Mouse (Mus musculus): ENCODE measurements around the gene Pced1a. TPM values are rescaled to one million over a fixed set of nuclear protein-coding genes. Genes with fewer than 3 reads are reported as not detected.

Gene Pced1a
- total and polyA plus RNA-seq, 3 experiments = 11.6 to 17.1 (median 15.3) TPM

DNA sequence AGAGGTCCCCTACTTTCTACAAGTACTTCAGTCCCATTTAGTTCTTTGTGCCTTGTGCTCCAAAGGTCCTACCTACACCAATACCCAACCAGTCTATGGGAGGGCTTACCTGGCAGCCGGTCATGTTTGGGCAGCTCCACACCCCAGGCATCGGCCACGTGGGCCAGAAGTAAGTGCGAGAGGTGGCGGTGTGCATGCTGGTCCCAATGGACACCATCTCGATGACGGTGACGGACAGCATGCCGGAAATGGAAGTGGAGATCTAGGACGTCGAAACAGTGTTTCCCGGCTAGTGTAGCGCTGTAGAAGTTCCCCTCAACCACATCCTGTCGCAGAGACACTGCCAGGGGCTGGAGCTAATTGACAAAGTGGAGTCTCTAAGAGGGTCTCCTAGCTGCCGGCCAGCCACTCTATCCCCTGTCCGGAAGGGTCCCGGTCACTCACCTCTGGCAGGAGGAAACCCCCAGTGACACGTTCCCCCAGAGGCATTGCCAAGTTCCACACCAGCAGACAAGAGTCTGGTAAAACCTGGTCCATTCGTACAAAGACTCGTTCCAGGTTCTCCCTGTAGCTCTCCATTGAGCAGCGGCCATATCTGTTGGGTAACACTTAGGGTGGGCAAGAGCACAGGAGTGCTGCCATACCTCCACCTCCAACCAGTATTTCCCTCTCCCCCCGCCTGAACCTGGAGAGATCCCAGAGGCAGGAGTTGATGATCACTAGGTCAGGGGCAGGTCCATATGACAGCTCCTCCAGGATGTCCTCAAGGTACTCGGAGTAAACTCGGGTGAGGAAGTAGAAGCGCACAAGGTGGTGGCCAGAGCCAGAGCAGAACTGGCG, 2.5 kb downstream of the Pced1a start:
- Histone ChIP-seq H3K9me3 (replicated peaks; ENCODE audit: low read length) (no peaks in the 10 kb centered on the region), H3K4me2 (ENCODE audit: insufficient read depth, low read depth, poor library complexity, severe bottlenecking) (no peak overlapping the region), H3K27me3 (replicated peaks) (no peaks in the 10 kb centered on the region), H3K36me3 (replicated peaks in 1 of 2; ENCODE audit: control insufficient read depth in 1 of 2, insufficient read depth in 1 of 2, low read length in 1 of 2) (peaks cover 30 to 60% of the 10 kb centered on the region in 2 experiments), H3K4me1 (ENCODE audit: control insufficient read depth in 1 of 2, insufficient read depth in 2 of 2) (peaks cover 14 to 46% of the 10 kb centered on the region in 2 experiments), H3K4me3 (replicated peaks in 1 of 3; ENCODE audit: low read depth in 2 of 3, low read length in 2 of 3, poor library complexity in 1 of 3) (no peak overlapping the region), H3K79me2 (replicated peaks; ENCODE audit: control insufficient read depth, extremely low read depth, insufficient read depth, poor library complexity, severe bottlenecking) (peaks cover 23% of the 10 kb centered on the region), H3K9ac (ENCODE audit: insufficient read depth, low read depth) (no peak overlapping the region), H3K27ac (ENCODE audit: insufficient read depth, low read depth) (no peak overlapping the region)
- dilution Hi-C loops (cut with MboI; ENCODE audit: extremely low pct_ligation_motif_present, extremely low pct_unique_long_range_greater_than_20kb, low sequenced_read_pairs) = no loop called here
- no peak for TF ChIP-seq PAX5 (IDR thresholded peaks at IDR 0.05; ENCODE audit: low read length)
- TF ChIP-seq IRF4 (IDR thresholded peaks at IDR 0.05; ENCODE audit: low read depth, low read length) = no peak
- no peak for TF ChIP-seq MEF2A (IDR thresholded peaks at IDR 0.05; ENCODE audit: borderline replicate concordance, low read depth, low read length)
- TF ChIP-seq RAD21 (IDR thresholded peaks at IDR 0.05; ENCODE audit: low read depth, low read length) = no peak
- TF ChIP-seq CTCF (conservative IDR thresholded peaks at IDR 0.05 in 1 of 2, IDR thresholded peaks at IDR 0.05 in 1 of 2; ENCODE audit: low read depth in 2 of 2, low read length in 2 of 2) = no peak
- TF ChIP-seq POLR2A (IDR thresholded peaks at IDR 0.05; ENCODE audit: low read depth, low read length) = no peak
- no peak for TF ChIP-seq MYC (IDR thresholded peaks at IDR 0.05; ENCODE audit: low read depth, low read length)
- TF ChIP-seq MAFK (IDR thresholded peaks at IDR 0.05; ENCODE audit: insufficient replicate concordance, low read length) = no peak
- TF ChIP-seq JUND (conservative IDR thresholded peaks at IDR 0.05; ENCODE audit: low read depth, low read length) = no peak
- no peak for TF ChIP-seq CHD1 (IDR thresholded peaks at IDR 0.05; ENCODE audit: low read depth, low read length)
- TF ChIP-seq BHLHE40 (IDR thresholded peaks at IDR 0.05; ENCODE audit: low read depth, low read length) = no peak
- in situ Hi-C loops (cut with MboI; ENCODE audit: low pct_ligation_motif_present, low pct_unique_long_range_greater_than_20kb, low sequenced_read_pairs) = no loop called here
- DNase-seq (ENCODE audit: extremely low read depth) = no peak

- no peaks in the 10 kb centered on the region for H3K27me3 ChIP-seq (replicated peaks)
- no peak overlapping the region; the same call in 1 of the 2 replicates for H3K27ac ChIP-seq (ENCODE audit: insufficient read depth, low read depth)
- peaks cover 2% of the 10 kb centered on the region for H3K9me3 ChIP-seq (replicated peaks; ENCODE audit: low read length)
- H3K4me1 ChIP-seq (ENCODE audit: control insufficient read depth in 1 of 2, insufficient read depth in 2 of 2) = peaks cover 13 to 44% of the 10 kb centered on the region in 2 experiments
- no peak overlapping the region for H3K4me3 ChIP-seq (replicated peaks in 1 of 3; ENCODE audit: low read depth in 2 of 3, low read length in 2 of 3, poor library complexity in 1 of 3)
- DNase-seq (ENCODE audit: extremely low read depth) = peak; percentile 42
- dilution Hi-C loops (cut with MboI; ENCODE audit: extremely low pct_ligation_motif_present, extremely low pct_unique_long_range_greater_than_20kb, low sequenced_read_pairs) (no loop called here), in situ Hi-C loops (cut with MboI; ENCODE audit: low pct_ligation_motif_present, low pct_unique_long_range_greater_than_20kb, low sequenced_read_pairs) (no loop called here)
- H3K36me3 ChIP-seq (replicated peaks in 1 of 2; ENCODE audit: control insufficient read depth in 1 of 2, insufficient read depth in 1 of 2, low read length in 1 of 2) = peaks cover 5 to 30% of the 10 kb centered on the region in 2 experiments
- no peak overlapping the region; the same call in 1 of the 2 replicates for H3K4me2 ChIP-seq (ENCODE audit: insufficient read depth, low read depth, poor library complexity, severe bottlenecking)
- no peak overlapping the region for H3K9ac ChIP-seq (ENCODE audit: insufficient read depth, low read depth)
- H3K79me2 ChIP-seq (replicated peaks; ENCODE audit: control insufficient read depth, extremely low read depth, insufficient read depth, poor library complexity, severe bottlenecking) = no peaks in the 10 kb centered on the region
- TF ChIP-seq CHD1 (IDR thresholded peaks at IDR 0.05; ENCODE audit: low read depth, low read length) (no peak), UBTF (IDR thresholded peaks at IDR 0.05; ENCODE audit: low read depth, low read length) (no peak), MAX (IDR thresholded peaks at IDR 0.05; ENCODE audit: low read length) (no peak), ETS1 (conservative IDR thresholded peaks at IDR 0.05; ENCODE audit: low read depth, low read length) (no peak; the same call in 1 of the 2 replicates), JUN (IDR thresholded peaks at IDR 0.05; ENCODE audit: insufficient read depth, low read depth, low read length) (no peak), POLR2AphosphoS2 (IDR thresholded peaks at IDR 0.05; ENCODE audit: low read depth, low read length) (no peak), JUND (conservative IDR thresholded peaks at IDR 0.05; ENCODE audit: low read depth, low read length) (0 out of 2 replicates have a peak, but pooled peaks have one; percentile 15), MYC (IDR thresholded peaks at IDR 0.05; ENCODE audit: low read depth, low read length) (no peak), MAZ (IDR thresholded peaks at IDR 0.05; ENCODE audit: low read depth, low read length) (no peak), CTCF (conservative IDR thresholded peaks at IDR 0.05 in 1 of 2, IDR thresholded peaks at IDR 0.05 in 1 of 2; ENCODE audit: low read depth in 2 of 2, low read length in 2 of 2) (peak in 1 of 2 experiments; percentile 38; a peak in 2 of 4 replicates), EP300 (IDR thresholded peaks at IDR 0.05; ENCODE audit: low read length) (peak; percentile 62), MXI1 (IDR thresholded peaks at IDR 0.05; ENCODE audit: low read depth, low read length) (no peak), KAT2A (IDR thresholded peaks at IDR 0.05; ENCODE audit: insufficient replicate concordance, low read length) (no peak), MAFK (IDR thresholded peaks at IDR 0.05; ENCODE audit: insufficient replicate concordance, low read length) (no peak), POLR2A (IDR thresholded peaks at IDR 0.05; ENCODE audit: low read depth, low read length) (no peak), USF2 (conservative IDR thresholded peaks at IDR 0.05; ENCODE audit: low read depth, low read length) (no peak), GABPA (IDR thresholded peaks at IDR 0.05; ENCODE audit: insufficient replicate concordance, low read depth, low read length) (no peak), ZC3H11A (IDR thresholded peaks at IDR 0.05; ENCODE audit: low read depth, low read length) (no peak), CHD2 (IDR thresholded peaks at IDR 0.05; ENCODE audit: low read length) (0 out of 2 replicates have a peak, but pooled peaks have one; percentile 41), HCFC1 (IDR thresholded peaks at IDR 0.05; ENCODE audit: low read depth, low read length) (no peak), ELF1 (IDR thresholded peaks at IDR 0.05; ENCODE audit: low read depth, low read length) (no peak), RCOR1 (conservative IDR thresholded peaks at IDR 0.05; ENCODE audit: low read depth, low read length) (no peak), RAD21 (IDR thresholded peaks at IDR 0.05; ENCODE audit: low read depth, low read length) (peak; percentile 4), PAX5 (IDR thresholded peaks at IDR 0.05; ENCODE audit: low read length) (no peak), SMC3 (IDR thresholded peaks at IDR 0.05; ENCODE audit: low read depth, low read length) (no peak)
Observed at GRCm38 (mm10) chr2:130414094-130414856, 10.2 kb downstream of the Pced1a start.
